Mouse (Mus musculus): ENCODE results near the gene Shb. TPM values are rescaled to one million over a fixed set of nuclear protein-coding genes. Genes with fewer than 3 reads are reported as not detected.

Shb gene
- polyA plus RNA-seq (2012; rRNA removed): 29.4 and 40.4 TPM in 2 replicates

- peak; percentile 64 for DNase-seq (ENCODE audit: low spot score)
Observed at GRCm38 (mm10) chr4:45532375-45532774, at the start of gene Shb. Gene Shb (minus strand): TSS chr4:45532470.

GRCm38 (mm10) chr4:45581095-45581494 lies 48.8 kb upstream of the Shb start:
- DNase-seq (ENCODE audit: low spot score): no peak

- DNase-seq (ENCODE audit: low spot score): no peak
Observed at GRCm38 (mm10) chr4:45578554-45579370, 46.5 kb upstream of the Shb start.

GRCm38 (mm10) chr4:45577631-45578030 lies 45.4 kb upstream of the Shb start:
- no peak for DNase-seq (ENCODE audit: low spot score)

GRCm38 (mm10) chr4:45574614-45575169 lies 42.4 kb upstream of the Shb start:
- no peak for DNase-seq (ENCODE audit: low spot score)

GRCm38 (mm10) chr4:45569521-45569920 lies 37.3 kb upstream of the Shb start:
- DNase-seq (ENCODE audit: low spot score): no peak

- no peak for DNase-seq (ENCODE audit: low spot score)
Observed at GRCm38 (mm10) chr4:45558211-45558610, 25.9 kb upstream of the Shb start.

- DNase-seq (ENCODE audit: low spot score): no peak
Observed at GRCm38 (mm10) chr4:45552571-45552970, 20.3 kb upstream of the Shb start.

GRCm38 (mm10) chr4:45550970-45551369 lies 18.7 kb upstream of the Shb start:
- no peak for DNase-seq (ENCODE audit: low spot score)

GRCm38 (mm10) chr4:45549514-45549913 lies 17.2 kb upstream of the Shb start:
- no peak for DNase-seq (ENCODE audit: low spot score)

- no peak for DNase-seq (ENCODE audit: low spot score)
Observed at GRCm38 (mm10) chr4:45545851-45546250, 13.6 kb upstream of the Shb start.

- DNase-seq (ENCODE audit: low spot score): no peak
Observed at GRCm38 (mm10) chr4:45543481-45544051, 11.3 kb upstream of the Shb start.

- DNase-seq (ENCODE audit: low spot score): no peak
Observed at GRCm38 (mm10) chr4:45540151-45540933, 8.1 kb upstream of the Shb start.

- DNase-seq (ENCODE audit: low spot score): no peak
Observed at GRCm38 (mm10) chr4:45539187-45539586, 6.9 kb upstream of the Shb start.

- DNase-seq (ENCODE audit: low spot score): no peak
Observed at GRCm38 (mm10) chr4:45533436-45533940, 1.2 kb upstream of the Shb start.

GRCm38 (mm10) chr4:45530662-45531542 lies 1.4 kb downstream of the Shb start:
- peak; percentile 91 for DNase-seq (ENCODE audit: low spot score)

GRCm38 (mm10) chr4:45529986-45530597 lies 2.2 kb downstream of the Shb start:
- peak; percentile 54 for DNase-seq (ENCODE audit: low spot score)

GRCm38 (mm10) chr4:45529201-45529985 lies 2.9 kb downstream of the Shb start:
- peak; percentile 42 for DNase-seq (ENCODE audit: low spot score)

- no peak for DNase-seq (ENCODE audit: low spot score)
Observed at GRCm38 (mm10) chr4:45528355-45529198, 3.7 kb downstream of the Shb start.

Data from urinary bladder, adult 2 months (tissue).